Mouse (Mus musculus) brain, embryonic 18.5 days (tissue): ENCODE data around the gene Fars2.
"Not testable (repeated sequence)": the region's sequence is repeated elsewhere in the genome, so short reads cannot be mapped to it uniquely, and the experiment has no call there.

Experiments used
- DNase-seq: peaks from one replicate; pipeline ENCODE4 v3.0.0-alpha.2; 2012; ENCODE audit warnings: low read depth, low spot score

Fars2 gene

DNA sequence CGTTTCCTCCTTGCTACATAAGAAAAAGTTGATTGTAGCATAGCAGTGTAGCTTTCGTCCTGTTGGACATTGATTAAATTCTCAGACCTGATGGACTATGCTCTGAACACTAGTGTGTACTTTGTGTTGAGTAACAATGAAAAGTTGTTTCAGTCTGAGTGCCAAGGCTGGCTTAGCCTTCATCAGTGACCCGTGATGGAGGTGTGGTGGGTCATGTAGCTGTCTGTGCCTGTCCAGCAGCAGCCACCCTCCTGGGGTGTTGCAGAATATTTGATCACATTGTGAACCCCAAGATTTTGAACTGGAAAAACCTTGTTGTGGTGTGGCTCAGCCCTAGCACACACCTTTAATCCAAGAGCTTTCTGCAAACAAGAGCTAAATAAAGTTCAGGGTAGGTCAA is 343.3 kb downstream of the Fars2 start:
- no peak for DNase-seq

DNA sequence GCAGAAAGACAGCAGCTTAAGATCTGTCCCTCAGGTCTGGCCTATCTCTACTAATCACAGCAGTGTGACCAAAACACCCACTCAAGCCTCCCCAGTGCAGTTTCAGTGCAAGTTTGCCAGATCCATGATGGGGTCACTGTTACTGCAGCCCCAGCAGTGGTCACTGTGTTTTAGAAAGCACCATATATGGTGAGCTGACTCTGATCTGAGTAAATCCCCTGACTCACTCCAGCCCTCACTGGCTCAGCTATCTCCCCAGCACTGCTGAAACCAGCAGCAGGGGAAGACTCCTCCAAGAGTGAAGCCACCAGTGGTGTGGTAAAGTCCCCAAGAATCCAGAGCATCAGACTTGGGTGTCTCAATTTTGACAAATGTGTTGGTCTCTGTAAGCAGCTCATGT is 346.5 kb downstream of the Fars2 start:
- no peak for DNase-seq

DNA sequence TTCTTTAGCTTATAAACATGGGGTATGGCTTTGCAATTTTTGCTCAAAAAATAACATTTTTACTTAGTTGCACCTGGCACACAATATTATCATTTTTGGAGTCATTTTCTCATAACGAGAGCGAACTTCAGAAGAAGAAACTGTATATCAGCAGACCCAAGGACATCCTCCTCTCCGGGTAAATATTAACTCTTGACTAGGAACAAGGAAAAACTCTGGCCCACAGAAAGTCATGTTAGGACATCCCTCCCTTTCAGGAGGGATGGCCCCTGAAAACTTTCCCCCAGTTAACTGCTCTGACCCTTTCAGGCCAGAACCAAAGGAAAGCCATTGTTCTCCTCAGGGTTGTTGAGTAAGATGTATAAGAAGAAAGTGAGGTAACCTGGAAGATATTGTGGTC is 348.9 kb downstream of the Fars2 start:
- not testable (repeated sequence) for DNase-seq

DNA sequence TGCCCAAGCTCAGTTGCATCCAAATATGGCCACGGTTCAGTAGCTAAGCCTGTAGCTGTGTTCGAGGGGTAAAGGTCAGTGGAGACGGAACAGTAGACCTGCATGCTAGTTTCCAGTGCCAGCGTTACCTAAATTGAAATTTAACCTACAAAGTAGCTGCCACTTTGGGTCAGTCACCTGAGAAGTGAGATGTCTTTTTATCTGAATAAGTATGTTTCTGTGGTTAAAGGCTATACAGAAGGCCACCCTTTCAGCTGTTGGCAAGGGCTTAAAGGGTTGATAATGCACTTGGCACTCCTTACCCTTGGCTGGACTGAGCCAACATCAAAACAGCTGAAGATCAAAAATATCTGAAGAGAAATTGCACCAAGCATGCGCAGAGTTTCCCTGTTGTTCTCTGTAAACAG is 349.3 kb downstream of the Fars2 start:
- DNase-seq = no peak

DNA sequence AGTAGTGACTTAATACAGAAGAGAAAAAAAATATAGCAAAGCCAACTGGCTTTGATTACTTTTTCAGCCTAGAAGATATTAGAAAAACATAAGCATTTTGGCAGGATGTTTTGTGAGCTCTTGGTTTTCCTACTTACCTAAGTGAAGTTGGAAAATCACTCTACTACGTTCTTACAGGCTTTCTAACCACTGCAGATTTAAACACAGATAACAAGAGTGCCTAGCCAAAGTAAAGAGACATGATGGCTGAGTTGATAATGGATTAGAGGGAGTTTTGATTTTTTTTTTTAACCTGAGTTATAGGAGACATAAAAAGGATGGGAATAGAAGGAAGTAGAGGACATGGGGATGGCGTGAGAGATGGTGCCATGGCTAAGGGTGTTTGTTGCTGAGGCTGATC is 350.6 kb downstream of the Fars2 start:
- DNase-seq = no peak

DNA sequence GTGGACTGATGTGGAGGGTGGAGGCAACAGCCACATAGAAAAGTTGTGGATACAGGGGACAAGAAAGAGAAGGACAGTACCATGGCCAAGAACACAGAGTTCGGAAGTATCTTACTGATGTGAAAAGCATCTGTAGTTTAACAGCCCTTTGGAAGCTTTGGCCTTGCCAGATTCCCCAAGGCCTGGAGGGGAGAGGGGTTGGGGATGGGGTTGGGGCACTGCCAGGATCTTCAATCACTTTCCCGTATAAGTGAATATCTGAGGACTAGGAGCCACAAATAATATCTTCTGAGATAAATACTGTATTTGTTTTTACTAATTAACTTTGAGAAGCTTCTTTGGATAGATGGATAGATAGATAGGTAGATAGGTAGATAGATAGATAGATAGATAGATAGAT is 351.8 kb downstream of the Fars2 start:
- no peak for DNase-seq

DNA sequence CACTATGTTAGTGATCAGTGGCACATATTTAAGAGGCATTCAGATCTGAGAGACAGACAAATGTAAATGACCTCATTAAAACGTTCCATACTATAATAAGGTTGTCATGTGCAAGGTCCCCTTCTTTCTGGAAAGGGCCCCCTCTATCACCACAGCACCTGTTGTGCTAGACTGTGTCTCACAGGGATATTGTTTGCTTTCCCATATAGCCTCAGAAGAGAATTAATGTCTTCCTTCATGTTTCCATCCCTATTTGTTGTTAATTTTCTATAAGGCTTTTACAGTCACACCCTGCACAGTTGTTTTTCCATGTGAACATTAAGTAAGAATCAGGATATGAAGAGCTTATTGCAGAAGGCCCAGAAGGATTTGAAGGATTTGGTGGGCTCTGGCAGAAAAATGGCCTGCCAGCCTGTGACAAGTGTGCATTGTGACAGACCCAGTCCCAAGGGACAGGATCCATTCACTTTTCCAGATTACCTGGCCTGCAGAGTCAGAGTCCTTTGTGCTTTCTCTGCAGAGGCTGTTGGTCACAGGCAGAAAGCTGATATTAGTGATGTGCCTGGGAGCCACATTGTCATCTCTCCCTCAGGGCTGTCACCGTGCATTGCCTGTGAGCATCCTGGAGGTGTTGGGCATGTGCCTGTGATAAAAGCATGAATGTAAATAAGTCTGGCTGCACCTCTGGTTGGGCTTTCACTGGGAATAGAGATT is 352.4 kb downstream of the Fars2 start:
- DNase-seq = no peak

DNA sequence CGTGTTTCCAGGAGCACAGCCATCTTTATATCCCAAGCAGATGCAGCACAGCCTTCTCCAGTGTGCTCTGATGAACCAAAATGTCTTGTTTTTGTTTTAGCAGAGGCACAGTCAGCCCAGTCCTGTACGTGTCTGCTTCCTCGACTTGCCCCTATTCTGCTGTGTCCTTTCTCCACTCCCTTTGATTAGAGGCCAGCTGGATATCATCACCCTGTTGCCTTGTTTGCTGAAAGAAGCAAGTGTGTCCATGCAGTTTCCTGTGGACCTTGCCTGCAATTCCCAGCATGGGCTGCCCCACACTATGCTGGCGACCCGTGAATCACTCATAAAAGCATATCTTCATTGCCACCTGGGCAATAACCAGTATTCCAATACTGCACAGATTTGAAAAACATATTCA is 360.4 kb downstream of the Fars2 start:
- no peak for DNase-seq

DNA sequence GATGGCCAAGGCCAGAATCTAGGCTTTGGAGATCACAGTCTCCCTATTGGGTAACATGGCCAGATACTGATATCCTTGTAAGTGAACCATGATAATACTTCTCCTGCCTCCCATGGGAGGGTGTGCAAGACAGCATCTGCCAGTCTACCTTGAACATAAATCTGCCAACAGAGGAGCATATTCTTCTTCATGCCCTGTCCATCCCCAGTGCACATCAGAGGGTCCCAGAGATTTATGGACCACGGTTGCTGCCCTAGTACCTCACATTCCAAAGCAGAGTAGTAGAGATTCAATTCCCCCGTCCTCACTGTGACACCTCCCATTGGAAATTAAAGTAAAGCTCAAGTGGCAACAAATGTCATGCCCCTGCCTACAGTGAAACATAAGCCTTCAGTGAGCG is 361.0 kb downstream of the Fars2 start:
- DNase-seq = no peak

DNA sequence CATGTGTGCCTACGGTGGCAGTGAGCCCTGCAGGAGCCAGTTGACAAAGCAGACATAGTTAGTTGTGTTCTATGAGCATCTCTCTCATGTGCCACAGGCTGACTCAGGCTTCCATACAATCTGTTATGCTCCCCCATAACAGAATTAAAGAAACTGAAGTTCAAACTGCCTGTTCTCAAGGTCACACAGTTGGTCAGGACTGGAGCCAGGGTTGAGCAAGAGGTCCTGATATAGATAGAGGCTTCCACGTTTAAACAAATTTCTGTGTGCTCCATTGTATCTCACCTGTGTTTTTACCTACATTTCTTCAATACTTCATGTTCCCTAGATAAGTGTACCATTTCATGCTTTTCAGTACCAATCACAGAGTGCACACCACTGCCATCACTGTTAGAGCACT is 362.9 kb downstream of the Fars2 start:
- no peak for DNase-seq

DNA sequence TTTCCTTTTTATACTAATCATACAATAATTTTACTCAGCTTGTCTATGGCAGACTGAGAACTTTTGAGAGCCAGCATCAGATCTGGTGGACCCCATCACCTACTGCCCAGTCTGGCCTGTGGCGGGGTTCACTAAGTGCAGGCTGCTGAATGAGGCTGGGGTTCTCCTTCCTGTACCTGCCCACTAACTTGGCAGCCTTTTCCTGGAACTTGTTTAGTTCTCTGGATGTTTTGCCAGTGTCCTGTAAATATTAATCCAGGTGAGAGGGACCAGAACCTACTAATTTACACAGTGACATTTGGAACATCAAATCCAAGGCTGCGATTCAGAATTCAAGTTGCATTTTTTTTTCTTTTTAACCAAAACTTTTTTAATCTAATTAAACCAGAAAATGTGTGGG is 367.2 kb downstream of the Fars2 start:
- DNase-seq = no peak

DNA sequence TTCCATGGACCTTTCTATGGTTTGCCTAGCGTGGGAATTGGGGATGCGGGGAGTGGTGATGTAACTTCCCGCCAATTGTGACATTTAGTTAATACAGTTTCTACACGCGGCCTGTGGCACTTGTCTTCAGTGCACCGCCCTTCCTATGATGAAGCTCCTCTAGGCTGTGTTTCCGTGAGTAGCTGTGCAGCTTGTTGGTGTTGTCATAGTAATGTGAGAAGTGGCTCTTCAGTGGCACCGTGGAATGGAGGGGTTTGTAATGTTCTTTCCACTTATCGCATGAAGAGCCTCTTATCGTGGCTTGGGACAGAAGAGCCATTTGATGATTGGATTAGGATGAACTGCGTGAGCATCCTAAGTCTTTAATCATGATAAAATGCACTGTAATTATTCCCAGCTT is 369.5 kb downstream of the Fars2 start:
- no peak for DNase-seq

DNA sequence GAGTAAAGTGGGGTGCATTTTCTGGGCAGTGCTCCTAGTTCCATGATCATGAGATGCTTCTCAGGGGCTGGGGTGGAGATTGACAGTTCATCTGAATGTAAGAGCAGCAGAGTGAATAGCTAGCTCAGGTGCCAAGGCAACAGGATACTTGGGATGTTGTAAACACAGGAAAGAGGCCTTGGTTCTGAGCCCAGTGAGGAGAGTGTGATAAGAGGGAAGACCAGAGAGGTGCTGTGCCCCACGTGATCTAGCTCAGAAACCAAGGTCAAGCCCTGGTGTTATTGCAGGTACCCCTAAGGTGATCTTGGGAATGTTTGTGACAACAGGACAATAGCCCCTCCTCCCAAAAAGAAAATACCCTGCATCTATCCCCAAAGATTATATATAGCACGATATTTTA is 372.2 kb downstream of the Fars2 start:
- no peak for DNase-seq

DNA sequence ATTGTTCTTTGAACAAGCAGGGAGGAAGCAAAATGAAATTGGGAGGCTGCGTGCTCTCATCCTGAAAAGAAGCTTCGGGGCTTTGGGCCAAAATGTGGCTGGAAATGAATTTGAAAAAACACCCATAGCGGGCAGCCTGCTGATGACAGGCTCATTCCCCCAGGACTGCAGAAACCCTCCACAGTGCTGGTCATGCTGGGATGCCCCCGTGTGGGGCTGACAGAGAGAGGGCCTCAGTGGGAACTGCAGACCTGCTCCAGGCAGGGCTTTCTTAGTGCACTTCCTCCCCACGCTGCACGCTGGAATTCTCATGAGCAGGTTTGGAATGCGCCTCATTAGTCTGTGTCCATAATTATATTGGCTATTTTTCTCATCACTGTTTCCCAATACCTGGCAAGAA is 373.4 kb downstream of the Fars2 start:
- DNase-seq = no peak

DNA sequence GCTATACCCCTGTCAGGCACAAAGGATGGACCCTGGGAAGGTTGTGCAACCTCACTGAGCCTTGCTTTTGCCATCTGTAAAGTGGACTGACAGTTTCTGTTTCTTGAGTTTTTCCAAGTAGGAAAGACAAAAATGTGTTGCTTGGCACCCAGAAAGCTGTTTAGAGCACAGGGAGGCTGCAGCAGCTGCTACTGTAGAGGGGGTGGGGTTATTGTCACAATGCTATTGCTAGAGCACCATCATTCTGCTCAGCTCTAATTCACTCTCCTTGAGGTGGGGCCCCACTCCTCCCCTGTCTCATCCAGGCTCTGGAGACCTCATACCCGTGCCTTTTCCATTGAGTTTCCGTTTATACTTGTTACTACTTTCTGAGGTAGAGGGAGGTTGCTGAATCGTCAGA is 375.2 kb downstream of the Fars2 start:
- DNase-seq = no peak

DNA sequence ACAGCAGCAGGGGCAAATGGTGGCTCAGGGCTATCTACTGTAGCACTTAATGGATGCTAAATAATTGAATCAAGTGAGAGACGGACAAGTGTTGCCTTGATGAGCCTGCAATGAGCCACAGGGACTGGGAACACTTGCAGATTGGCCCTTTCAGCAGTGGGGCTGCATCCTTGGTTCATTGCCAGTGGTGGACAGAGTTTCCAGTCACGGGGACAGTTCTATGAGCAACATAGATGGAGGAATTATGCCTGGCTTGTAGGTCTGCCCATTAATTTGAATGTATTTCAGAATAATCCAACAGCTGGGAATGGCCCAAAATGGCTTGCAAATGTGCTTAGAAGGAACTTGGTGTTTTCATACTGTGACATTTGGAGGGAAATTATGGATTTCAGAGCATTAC is 376.1 kb downstream of the Fars2 start:
- no peak for DNase-seq

DNA sequence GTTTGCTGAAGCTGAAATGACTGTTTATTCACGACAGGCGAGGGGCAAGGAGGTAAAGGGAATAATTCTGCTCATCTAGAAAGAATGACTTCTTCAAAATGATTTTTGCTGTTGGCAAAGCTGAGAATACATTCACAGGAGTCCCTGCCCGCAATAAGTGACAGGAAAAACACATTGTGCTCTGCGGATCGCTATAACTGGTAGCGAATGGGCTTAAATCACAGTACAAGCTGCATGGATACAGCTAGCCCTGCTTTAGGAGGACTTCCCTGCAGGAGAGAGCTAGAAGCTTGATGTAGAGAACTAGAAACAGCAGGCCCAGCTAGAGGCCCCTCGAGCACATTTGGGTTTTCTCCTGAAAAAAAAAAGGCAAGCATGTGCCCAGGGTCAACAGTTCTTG is 376.6 kb downstream of the Fars2 start:
- DNase-seq = no peak

DNA sequence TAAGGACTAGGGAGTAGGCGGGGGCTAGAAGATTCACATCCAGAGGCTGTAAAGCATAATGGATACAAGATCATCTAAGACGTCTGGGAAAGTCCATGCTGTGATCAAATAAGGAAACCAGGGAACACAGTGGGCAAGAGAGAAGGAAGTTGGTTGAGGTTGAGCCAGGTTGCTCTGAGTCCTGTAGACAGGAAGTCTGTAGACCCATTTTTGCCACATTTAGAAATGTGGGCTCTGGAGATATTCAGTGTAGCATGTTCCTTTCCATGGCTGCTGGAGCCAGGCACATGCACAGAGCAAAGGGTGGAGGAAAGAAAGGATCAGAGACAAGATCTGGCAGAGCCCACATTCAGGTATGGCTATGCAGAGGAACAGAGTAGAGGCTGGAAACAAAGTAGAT is 378.8 kb downstream of the Fars2 start:
- no peak for DNase-seq

DNA sequence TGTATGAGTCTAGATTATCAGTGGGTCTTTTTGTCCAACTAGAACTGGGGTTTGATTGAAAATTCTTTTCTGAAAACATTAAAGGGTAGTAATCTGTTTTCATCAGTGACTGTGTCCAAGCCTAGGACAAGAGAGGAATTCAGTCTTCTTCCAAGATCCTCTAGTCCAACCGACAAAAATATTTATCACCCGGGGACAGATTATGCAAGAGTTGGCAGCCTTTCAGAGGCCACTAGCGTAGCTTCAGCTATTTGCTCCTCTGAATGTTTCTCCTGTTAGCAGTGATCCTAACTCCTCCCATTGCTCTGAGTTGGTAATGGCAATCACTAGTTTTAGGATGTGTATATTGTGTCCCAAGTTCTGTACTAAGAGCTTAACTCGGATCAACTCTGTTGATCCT is 380.1 kb downstream of the Fars2 start:
- DNase-seq = no peak

DNA sequence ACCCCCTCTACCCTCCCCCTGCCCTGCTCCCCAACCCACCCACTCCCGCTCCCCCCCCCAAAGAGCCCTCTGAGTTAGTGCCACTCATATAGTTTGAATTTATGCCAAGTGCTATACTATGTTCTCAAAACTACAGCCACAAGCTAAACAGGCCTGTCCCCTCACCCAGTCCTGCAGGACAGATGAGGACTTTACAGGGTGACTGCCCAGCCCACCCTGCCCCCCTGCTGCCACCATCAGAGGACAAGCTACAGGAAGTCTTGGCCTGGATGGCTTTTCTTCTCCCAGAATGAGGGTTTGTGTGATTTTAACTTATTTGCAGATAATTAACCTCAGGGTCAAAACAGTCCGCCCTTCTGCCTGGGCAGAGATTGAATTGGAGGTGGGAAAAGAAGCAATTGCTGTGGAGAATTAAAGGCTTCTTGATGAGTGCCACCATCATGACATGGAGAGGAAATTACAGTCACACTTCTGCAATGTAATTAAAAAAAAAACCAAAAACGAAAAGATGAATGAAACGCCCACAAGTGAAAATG is 383.2 kb downstream of the Fars2 start:
- no peak for DNase-seq

DNA sequence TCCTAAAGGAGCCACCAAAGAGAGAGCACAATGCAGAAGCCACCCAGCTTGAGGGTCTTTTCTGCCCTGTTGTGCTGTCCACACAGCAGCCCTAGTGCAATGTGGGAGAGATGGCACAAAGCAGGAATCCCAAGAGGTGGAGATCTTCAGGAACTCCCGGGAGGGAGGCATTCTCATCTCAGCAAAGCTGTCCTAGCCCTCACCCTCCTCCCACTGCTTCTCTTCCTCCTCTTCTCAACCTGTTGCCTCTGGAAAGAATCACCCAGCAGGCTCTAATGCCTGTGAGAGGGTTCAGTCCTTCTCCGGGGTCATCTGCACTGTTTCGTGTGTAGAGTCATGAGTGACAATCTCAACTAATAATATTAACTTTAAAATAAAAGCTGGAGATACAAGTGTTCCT is 386.3 kb downstream of the Fars2 start:
- no peak for DNase-seq

DNA sequence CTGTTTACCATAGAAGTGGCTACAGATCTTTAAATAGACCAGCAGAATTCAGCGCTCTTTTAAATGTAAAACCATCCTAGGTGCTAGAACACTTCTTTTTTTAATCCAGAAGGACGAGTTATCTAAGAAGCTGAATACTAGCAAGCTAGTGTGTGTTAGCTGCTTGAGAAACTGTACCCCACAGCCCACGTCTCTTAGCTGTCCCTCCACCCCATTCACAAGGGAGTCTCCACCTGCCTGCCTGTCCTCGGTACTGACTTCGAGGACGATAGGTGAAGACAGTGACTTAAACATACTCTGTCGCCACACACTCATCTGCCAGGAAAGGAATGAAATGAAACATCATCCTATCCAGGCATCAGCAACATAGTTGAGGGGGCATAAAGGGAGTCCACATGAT is 386.8 kb downstream of the Fars2 start:
- DNase-seq = no peak

DNA sequence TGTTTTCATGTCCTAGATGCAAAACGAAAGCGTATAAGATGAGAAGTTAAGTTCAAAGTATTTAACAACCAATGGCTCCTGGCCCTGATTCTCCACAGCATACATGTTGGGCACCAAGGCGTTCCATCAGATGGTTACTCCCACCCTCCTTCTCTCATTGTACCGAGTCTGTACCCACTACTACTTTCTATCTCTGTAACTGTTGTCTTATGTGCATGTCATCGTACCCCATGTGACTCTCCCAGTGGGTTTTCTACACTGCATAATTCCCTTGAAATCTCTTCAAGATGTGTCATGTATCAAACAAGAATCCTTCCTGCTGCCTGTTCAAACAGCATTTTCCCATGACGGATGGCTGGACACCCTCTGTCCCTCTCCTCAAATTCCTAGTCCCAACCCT is 388.5 kb downstream of the Fars2 start:
- no peak for DNase-seq

DNA sequence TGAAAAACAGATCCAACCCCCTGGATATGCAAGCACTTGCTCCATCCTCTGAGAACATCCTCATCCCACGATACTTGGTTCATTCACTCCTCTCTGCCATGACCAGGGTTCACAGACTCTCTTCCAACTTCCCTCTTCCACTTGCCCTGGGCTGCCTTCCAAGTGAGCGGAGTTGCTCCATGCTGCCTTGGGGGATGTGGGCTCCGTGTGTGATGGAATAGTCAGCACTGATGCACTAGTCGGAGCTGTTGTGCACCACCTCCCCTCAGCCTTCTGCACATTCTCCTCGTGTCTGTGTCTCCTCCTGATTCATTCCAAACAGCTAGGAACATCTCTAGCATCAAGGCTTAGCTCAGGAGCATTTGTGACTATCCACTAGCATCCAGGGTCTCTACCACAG is 389.1 kb downstream of the Fars2 start:
- DNase-seq = no peak
